In genomic region chr9:42156566-42156965, GRCm38 (mm10) we compare ENCODE assay signal across 24 mouse cellular contexts.
"Had no signal": no experiment of that assay in that cellular context is flagged by ENCODE, and none has a peak within 500 bp of the region (broad histone marks: within the 10 kb centered on the region; RNA-seq: fewer than 3 reads in every experiment).

No protein-coding gene starts in this region.

- H3K9me3 ChIP-seq: heart, embryonic 13.5 days; heart, embryonic 15.5 days; hindbrain, embryonic 13.5 days; hindbrain, embryonic 15.5 days; limb, embryonic 13.5 days; limb, embryonic 15.5 days; liver, embryonic 12.5 days had no signal

- H3K4me3 ChIP-seq: heart, adult 2 months; heart, embryonic 13.5 days; heart, embryonic 15.5 days; hindbrain, embryonic 13.5 days; hindbrain, embryonic 15.5 days; limb, embryonic 13.5 days; limb, embryonic 15.5 days; liver, embryonic 12.5 days had no signal

- H3K9ac ChIP-seq: heart, embryonic 13.5 days; heart, embryonic 15.5 days; hindbrain, embryonic 13.5 days; hindbrain, embryonic 15.5 days; limb, embryonic 13.5 days; limb, embryonic 15.5 days; liver, embryonic 12.5 days; liver, embryonic 14.5 days had no signal

- H3K4me1 ChIP-seq: hindbrain, embryonic 13.5 days; hindbrain, embryonic 15.5 days; limb, embryonic 13.5 days; limb, embryonic 15.5 days; liver, embryonic 12.5 days had no signal

- H3K27ac ChIP-seq: heart, adult 2 months; heart, embryonic 13.5 days; heart, embryonic 15.5 days; hindbrain, embryonic 13.5 days; hindbrain, embryonic 15.5 days; hindbrain, postnatal 0 days; limb, embryonic 13.5 days; limb, embryonic 15.5 days; liver, embryonic 12.5 days; liver, embryonic 14.5 days had no signal

- ATAC-seq: hindbrain, postnatal 0 days; intestine, postnatal 0 days; liver, embryonic 12.5 days had no signal

- H3K27me3 ChIP-seq: heart, embryonic 13.5 days; heart, embryonic 15.5 days; hindbrain, embryonic 13.5 days; hindbrain, embryonic 15.5 days; limb, embryonic 13.5 days; limb, embryonic 15.5 days; liver, embryonic 12.5 days had no signal

- H3K4me2 ChIP-seq: heart, embryonic 11.5 days; heart, embryonic 13.5 days; heart, embryonic 15.5 days; hindbrain, embryonic 13.5 days; hindbrain, embryonic 15.5 days; limb, embryonic 13.5 days; limb, embryonic 15.5 days; liver, embryonic 12.5 days had no signal

- H3K36me3 ChIP-seq: heart, embryonic 13.5 days; heart, embryonic 15.5 days; hindbrain, embryonic 13.5 days; hindbrain, embryonic 15.5 days; limb, embryonic 13.5 days; limb, embryonic 15.5 days; liver, embryonic 12.5 days had no signal

- DNase-seq: gastrocnemius, postnatal 14 days; gastrocnemius, postnatal 36 days; heart, adult 2 months; heart, postnatal 14 days; heart, postnatal 36 days; kidney, adult 18-20 months; kidney, adult 8-10 months; kidney, postnatal 10 days; kidney, postnatal 25 days; kidney, postnatal 4 days; layer of hippocampus, adult 9-11 months; layer of hippocampus, postnatal 36 days; left cerebral cortex, postnatal 4 days had no signal
